Comparison of ENCODE assay signal across 25 mouse cellular contexts in genomic region chr6:141000552-141000951, GRCm38 (mm10).
DNase-seq lines count a peak whose midpoint lies in the region; ATAC-seq lines count a peak whose summit lies in the region.
"Had no signal": no experiment of that assay in that cellular context is flagged by ENCODE, and none has a peak within 500 bp of the region (broad histone marks: within the 10 kb centered on the region; RNA-seq: fewer than 3 reads in every experiment).

No protein-coding gene starts in this region.

- peak; percentile 32 to 50 for DNase-seq in heart, adult 18-20 months
- no peak for DNase-seq in heart, embryonic 10.5 days (ENCODE audit: low spot score)
- peak; percentile 43 for DNase-seq in kidney, adult 9 months
- no peak for DNase-seq in kidney, postnatal 4 days
- no peak for DNase-seq in lung, postnatal 14 days
- DNase-seq in skeletal muscle tissue, adult 2 months (ENCODE audit: low read depth, low spot score), result peak; percentile 1
- no peak for DNase-seq in spleen, postnatal 10 days (ENCODE audit: low spot score in 2 of 2)
- DNase-seq: adrenal gland, postnatal 10 days; cerebellum, adult 18-20 months; cerebellum, postnatal 14 days; gastrocnemius, postnatal 25 days; layer of hippocampus, adult 9-11 months; left cerebral cortex, postnatal 4 days; retina, postnatal 1 day; right cerebral cortex, postnatal 25 days; thymus, postnatal 14 days had no signal

- no peak overlapping the region for H3K4me3 ChIP-seq in heart, embryonic 10.5 days
- no peak overlapping the region for H3K4me3 ChIP-seq in lung, embryonic 15.5 days
- H3K4me3 ChIP-seq: forebrain, embryonic 10.5 days; heart, embryonic 13.5 days; hindbrain, embryonic 15.5 days; limb, embryonic 15.5 days; myocyte; neural tube, embryonic 13.5 days had no signal

- H3K36me3 ChIP-seq in heart, embryonic 10.5 days, result no peaks in the 10 kb centered on the region
- H3K36me3 ChIP-seq in lung, embryonic 15.5 days, result no peaks in the 10 kb centered on the region
- H3K36me3 ChIP-seq: forebrain, embryonic 10.5 days; heart, embryonic 13.5 days; hindbrain, embryonic 15.5 days; limb, embryonic 15.5 days; neural tube, embryonic 13.5 days had no signal

- peak; percentile 65; the same call in 1 of the 2 replicates for ATAC-seq in lung, embryonic 15.5 days (ENCODE audit: borderline replicate concordance, extremely low read depth, low FRiP score, low TSS enrichment)
- ATAC-seq: forebrain, embryonic 16.5 days; midbrain, embryonic 16.5 days had no signal

- H3K4me1 ChIP-seq in heart, embryonic 10.5 days, result peaks cover 11% of the 10 kb centered on the region; the same call in 1 of the 2 replicates
- 0 out of 2 replicates have a peak, but pooled peaks cover 5% of the 10 kb centered on the region for H3K4me1 ChIP-seq in lung, embryonic 15.5 days
- H3K4me1 ChIP-seq: hindbrain, embryonic 15.5 days; limb, embryonic 15.5 days; neural tube, embryonic 13.5 days had no signal

- H3K4me2 ChIP-seq in lung, embryonic 15.5 days, result no peak overlapping the region
- H3K4me2 ChIP-seq: heart, embryonic 13.5 days; hindbrain, embryonic 15.5 days; limb, embryonic 15.5 days; neural tube, embryonic 13.5 days had no signal

- H3K9me3 ChIP-seq in heart, embryonic 10.5 days, result no peaks in the 10 kb centered on the region
- no peaks in the 10 kb centered on the region for H3K9me3 ChIP-seq in lung, embryonic 15.5 days
- H3K9me3 ChIP-seq: hindbrain, embryonic 15.5 days; limb, embryonic 15.5 days; neural tube, embryonic 13.5 days had no signal

- H3K9ac ChIP-seq in lung, embryonic 15.5 days, result no peak overlapping the region
- H3K9ac ChIP-seq: heart, embryonic 13.5 days; hindbrain, embryonic 15.5 days; limb, embryonic 15.5 days; neural tube, embryonic 13.5 days had no signal

- 13% methylated on average over 2 of the region's 2 CpGs for WGBS in heart, embryonic 10.5 days
- WGBS in lung, embryonic 15.5 days, result 6% methylated on average over 2 of the region's 2 CpGs

- no peaks in the 10 kb centered on the region for H3K27me3 ChIP-seq in heart, embryonic 10.5 days (ENCODE audit: insufficient read depth, poor library complexity, severe bottlenecking)
- H3K27me3 ChIP-seq in lung, embryonic 15.5 days, result no peaks in the 10 kb centered on the region
- H3K27me3 ChIP-seq: heart, embryonic 13.5 days; hindbrain, embryonic 15.5 days; limb, embryonic 15.5 days; neural tube, embryonic 13.5 days had no signal

- no peak overlapping the region for H3K27ac ChIP-seq in heart, embryonic 10.5 days
- no peak overlapping the region for H3K27ac ChIP-seq in lung, embryonic 15.5 days
- H3K27ac ChIP-seq: forebrain, embryonic 10.5 days; heart, embryonic 13.5 days; hindbrain, embryonic 15.5 days; limb, embryonic 15.5 days; neural tube, embryonic 13.5 days had no signal

Comparison
In these comparisons a context has a peak if more than half of its experiments do, and no peak if none do; other contexts are left out.
1. DNase-seq: peak in heart, adult 18-20 months (2 of 2), kidney, adult 9 months (single experiment) and skeletal muscle tissue, adult 2 months (single experiment); none in heart, embryonic 10.5 days (single experiment), kidney, postnatal 4 days (0 of 2), lung, postnatal 14 days (single experiment) and spleen, postnatal 10 days (0 of 2).